Mouse (Mus musculus) layer of hippocampus, adult 2 months (tissue): ENCODE results near the gene Boc. TPM values are rescaled to one million over a fixed set of nuclear protein-coding genes. Genes with fewer than 3 reads are reported as not detected.

Experiments
- DNase-seq, 2 experiments: peaks; one replicate each; pipeline ENCODE4 v3.0.0; 2022; ENCODE audit warnings: low spot score in 2 of 2
- H3K27ac ChIP-seq: fragments of 200-600 bp; 2 replicates; pipeline ENCODE4 v1.8.1; 2022
- H3K4me3 ChIP-seq: fragments of 200-600 bp; 2 replicates; pipeline ENCODE4 v1.8.1; 2022; ENCODE audit warnings: mild to moderate bottlenecking
- CTCF ChIP-seq: fragments of 200-600 bp; conservative IDR thresholded peaks from 2 replicates; pipeline ENCODE4 v1.8.1; 2022; ENCODE audit warnings: antibody characterized with exemption, mild to moderate bottlenecking, moderate library complexity
- total RNA-seq, 2 experiments: library from RNA; stranded (reverse); gene quantifications; 2 replicates each; pipeline ENCODE4 v1.2.3; 2021

Boc gene
- total RNA-seq, 2 experiments from 2014 or later: 9.7 to 12.1 TPM

GRCm38 (mm10) chr16:44532851-44533250 is 25.8 kb downstream of the Boc start:
- DNase-seq: no peak
- Histone ChIP-seq H3K27ac (no peak overlapping the region), H3K4me3 (no peak overlapping the region)
- no peak for TF ChIP-seq CTCF

- no peak for TF ChIP-seq CTCF
- no peak for DNase-seq
- Histone ChIP-seq H3K27ac (peak overlapping the region; percentile 70), H3K4me3 (peak overlapping the region; percentile 38)
These were observed 27.4 kb downstream of the Boc start for GRCm38 (mm10) chr16:44531239-44531797.

- Histone ChIP-seq H3K4me3 (peak overlapping the region; percentile 38), H3K27ac (peak overlapping the region; percentile 70)
- no peak for TF ChIP-seq CTCF
- DNase-seq: no peak
These were observed 27.9 kb downstream of the Boc start for GRCm38 (mm10) chr16:44530829-44531228.

- Histone ChIP-seq H3K27ac (peak overlapping the region; percentile 70; the same call in 1 of the 2 replicates), H3K4me3 (no peak overlapping the region)
- TF ChIP-seq CTCF: no peak
- no peak for DNase-seq
These were observed 28.5 kb downstream of the Boc start for GRCm38 (mm10) chr16:44530191-44530590.

- no peak for DNase-seq
- no peak for TF ChIP-seq CTCF
- Histone ChIP-seq H3K4me3 (no peak overlapping the region), H3K27ac (no peak overlapping the region)
These were observed 29.0 kb downstream of the Boc start for GRCm38 (mm10) chr16:44529691-44530090.

GRCm38 (mm10) chr16:44528955-44529354 is 29.7 kb downstream of the Boc start:
- DNase-seq: no peak
- H3K4me3 ChIP-seq: no peak overlapping the region
- no peak for TF ChIP-seq CTCF
- no peak overlapping the region for H3K27ac ChIP-seq

- TF ChIP-seq CTCF: no peak
- H3K4me3 ChIP-seq: no peak overlapping the region
- peak overlapping the region; percentile 37; the same call in 1 of the 2 replicates for H3K27ac ChIP-seq
- no peak for DNase-seq
These were observed 31.3 kb downstream of the Boc start for GRCm38 (mm10) chr16:44527218-44527905.

GRCm38 (mm10) chr16:44526689-44527088 is 32.0 kb downstream of the Boc start:
- DNase-seq: no peak
- Histone ChIP-seq H3K4me3 (no peak overlapping the region), H3K27ac (peak overlapping the region; percentile 37)
- no peak for TF ChIP-seq CTCF

- TF ChIP-seq CTCF: no peak
- no peak for DNase-seq
- no peak overlapping the region for H3K4me3 ChIP-seq
- H3K27ac ChIP-seq: no peak overlapping the region; the same call in 1 of the 2 replicates
These were observed 32.7 kb downstream of the Boc start for GRCm38 (mm10) chr16:44526044-44526443.

GRCm38 (mm10) chr16:44523595-44523994 is 35.1 kb downstream of the Boc start:
- no peak for TF ChIP-seq CTCF
- Histone ChIP-seq H3K27ac (no peak overlapping the region), H3K4me3 (no peak overlapping the region)
- no peak for DNase-seq

- Histone ChIP-seq H3K27ac (no peak overlapping the region; the same call in 1 of the 2 replicates), H3K4me3 (no peak overlapping the region)
- DNase-seq: no peak
- TF ChIP-seq CTCF: no peak
These were observed 42.2 kb downstream of the Boc start for GRCm38 (mm10) chr16:44516498-44516897.

GRCm38 (mm10) chr16:44510521-44511213 is 48.0 kb downstream of the Boc start:
- no peak for TF ChIP-seq CTCF
- no peak overlapping the region for H3K4me3 ChIP-seq
- DNase-seq: no peak
- H3K27ac ChIP-seq: peak overlapping the region; percentile 28; the same call in 1 of the 2 replicates
